Mouse (Mus musculus) erythroblast, embryonic 14.5 days (primary cell): ENCODE measurements at regions not wholly inside any gene's neighbourhood (a gene's known extent, or its start where the extent isn't known, plus 50 kb on each side); places are given as distances from the start of the nearest gene placed in this dataset.

Experiments used
- GATA1 ChIP-seq: IDR thresholded peaks from 2 replicates; pipeline ENCODE4 v1.6.1; 2012; ENCODE audit warnings: low read length, inconsistent platforms, mixed read lengths
- TAL1 ChIP-seq: IDR thresholded peaks from 3 replicates; pipeline ENCODE4 v1.6.1; 2012; ENCODE audit warnings: low read length, inconsistent platforms, mixed read lengths

DNA sequence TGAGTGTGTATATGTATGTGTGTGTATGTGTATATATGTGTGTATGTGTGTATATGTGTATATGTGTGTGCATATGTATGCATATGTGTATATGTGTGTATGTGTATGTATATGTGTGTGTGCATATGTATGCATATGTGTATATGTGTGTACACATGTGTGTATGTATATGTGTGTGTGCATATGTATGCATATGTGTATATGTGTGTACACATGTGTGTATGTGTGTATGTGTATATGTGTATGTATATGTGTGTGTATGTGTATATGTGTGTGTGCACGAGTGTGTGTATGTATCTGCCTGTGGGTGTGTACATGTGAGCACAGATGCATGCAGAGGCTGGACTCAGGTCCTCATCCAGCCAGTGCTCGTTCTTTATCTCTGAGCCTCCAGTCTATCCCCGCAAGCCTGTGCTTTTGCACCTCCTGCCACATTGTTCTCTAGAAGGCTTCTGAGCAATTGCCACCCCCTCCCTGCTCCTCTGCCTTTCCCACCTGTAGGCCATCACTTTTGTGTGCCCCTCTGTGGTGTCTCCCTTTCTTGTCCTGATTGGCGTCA is 53.9 kb upstream of the Aldh1b1 start:
- TF ChIP-seq TAL1 (no peak), GATA1 (no peak)
